Mouse (Mus musculus): Measurements from ENCODE around the gene Cxcr5. TPM values are rescaled to one million over a fixed set of nuclear protein-coding genes. Genes with fewer than 3 reads are reported as not detected.

Gene Cxcr5
- polyA plus RNA-seq, 1 experiment from 2014 or later: not detected

DNA sequence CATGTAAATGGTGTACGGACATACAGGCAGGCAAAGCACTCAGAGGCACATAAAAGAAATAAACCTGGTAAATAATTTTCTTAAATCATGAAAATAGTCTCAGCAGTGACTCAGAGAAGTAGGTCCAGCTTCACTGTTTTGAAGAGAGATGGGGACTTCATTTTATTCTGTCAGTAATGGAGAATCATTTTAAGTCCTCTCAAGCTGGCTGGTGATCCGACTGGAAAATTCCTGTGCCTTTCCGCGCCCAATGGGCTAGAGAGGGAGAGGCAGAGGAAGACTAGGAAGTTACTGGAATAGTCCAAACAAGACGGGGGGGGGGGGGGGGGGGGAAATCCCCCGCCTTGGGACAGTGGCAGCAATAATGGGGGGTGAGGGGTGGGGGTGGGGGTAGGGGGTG is 37.9 kb upstream of the Cxcr5 start:
- H3K4me2 ChIP-seq: peak overlapping the region; percentile 55
- 40% methylated on average over 4 of the region's 6 CpGs for WGBS
- H3K9ac ChIP-seq (replicated peaks): no peak overlapping the region
- no peaks in the 10 kb centered on the region for H3K27me3 ChIP-seq
- no peak overlapping the region for H3K27ac ChIP-seq
- peaks cover 26% of the 10 kb centered on the region for H3K4me1 ChIP-seq (replicated peaks)
- H3K9me3 ChIP-seq: no peaks in the 10 kb centered on the region
- H3K4me3 ChIP-seq (replicated peaks): no peak overlapping the region
- no peak for ATAC-seq (ENCODE audit: insufficient number of reproducible peaks, insufficient read depth, low FRiP score, low TSS enrichment, low read depth)
- no peaks in the 10 kb centered on the region for H3K36me3 ChIP-seq

DNA sequence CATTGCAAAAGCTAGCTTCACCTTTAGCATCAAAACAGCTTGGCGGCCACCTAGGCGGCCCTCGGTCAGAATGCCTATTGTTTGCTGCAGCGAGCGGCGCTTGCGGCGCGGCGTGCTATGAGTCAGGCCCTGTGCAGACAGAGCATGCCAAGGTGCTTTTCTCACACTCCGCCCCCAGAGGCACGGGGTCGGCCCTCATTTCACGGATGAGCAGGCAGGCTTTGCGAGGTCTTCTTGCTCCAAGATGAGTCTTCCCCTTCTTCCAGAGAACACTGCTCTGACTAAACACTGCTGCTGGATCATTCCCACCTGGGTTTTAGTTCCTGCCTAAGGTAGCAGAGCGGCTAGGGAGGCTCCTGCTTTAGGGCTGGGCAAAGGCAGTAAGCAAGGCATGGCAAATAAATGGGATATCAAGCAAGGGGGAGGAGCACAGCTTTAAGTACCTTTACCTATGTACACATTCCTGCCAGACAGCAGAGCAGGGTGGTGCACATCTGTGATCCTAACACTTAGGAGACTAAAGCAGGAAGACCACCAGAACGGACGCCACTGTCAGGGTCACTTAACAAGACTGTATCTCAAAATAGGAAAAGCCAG is 37.3 kb upstream of the Cxcr5 start:
- no peak for ATAC-seq (ENCODE audit: insufficient number of reproducible peaks, insufficient read depth, low FRiP score, low TSS enrichment, low read depth)
- Histone ChIP-seq H3K9ac (replicated peaks) (no peak overlapping the region; the same call in 1 of the 2 replicates), H3K36me3 (no peaks in the 10 kb centered on the region), H3K4me1 (replicated peaks) (peaks cover 26% of the 10 kb centered on the region), H3K4me2 (peak overlapping the region; percentile 55), H3K9me3 (no peaks in the 10 kb centered on the region), H3K27ac (no peak overlapping the region), H3K27me3 (no peaks in the 10 kb centered on the region), H3K4me3 (replicated peaks) (peak overlapping the region; percentile 30)
- WGBS: 4% methylated on average over 18 of the region's 18 CpGs

DNA sequence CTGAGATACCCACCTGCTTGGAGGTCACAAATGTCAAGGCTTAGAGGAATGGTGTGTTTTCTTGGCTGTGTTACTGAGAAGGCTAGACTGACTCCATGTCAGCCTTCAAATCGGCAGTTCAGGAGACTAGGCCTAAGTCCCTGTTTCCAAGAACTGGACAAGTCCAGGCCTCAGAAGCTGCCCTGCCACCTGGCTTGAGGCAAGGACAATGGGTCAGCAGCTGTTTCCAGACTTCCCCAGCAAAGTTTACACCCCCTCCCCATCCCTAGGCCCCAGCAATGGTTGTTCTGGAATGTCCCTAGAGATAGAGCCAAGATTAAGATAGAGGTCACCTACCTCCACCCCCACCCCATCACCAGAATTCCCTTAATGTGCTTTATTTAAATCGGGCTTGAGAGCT is 36.1 kb upstream of the Cxcr5 start:
- Histone ChIP-seq H3K4me3 (replicated peaks) (no peak overlapping the region), H3K36me3 (no peaks in the 10 kb centered on the region), H3K4me2 (no peak overlapping the region), H3K27me3 (no peaks in the 10 kb centered on the region), H3K4me1 (replicated peaks) (peaks cover 20% of the 10 kb centered on the region), H3K9me3 (no peaks in the 10 kb centered on the region), H3K27ac (no peak overlapping the region), H3K9ac (replicated peaks) (no peak overlapping the region)
- WGBS: 88% methylated on average over 2 of the region's 2 CpGs
- ATAC-seq (ENCODE audit: insufficient number of reproducible peaks, insufficient read depth, low FRiP score, low TSS enrichment, low read depth): no peak

DNA sequence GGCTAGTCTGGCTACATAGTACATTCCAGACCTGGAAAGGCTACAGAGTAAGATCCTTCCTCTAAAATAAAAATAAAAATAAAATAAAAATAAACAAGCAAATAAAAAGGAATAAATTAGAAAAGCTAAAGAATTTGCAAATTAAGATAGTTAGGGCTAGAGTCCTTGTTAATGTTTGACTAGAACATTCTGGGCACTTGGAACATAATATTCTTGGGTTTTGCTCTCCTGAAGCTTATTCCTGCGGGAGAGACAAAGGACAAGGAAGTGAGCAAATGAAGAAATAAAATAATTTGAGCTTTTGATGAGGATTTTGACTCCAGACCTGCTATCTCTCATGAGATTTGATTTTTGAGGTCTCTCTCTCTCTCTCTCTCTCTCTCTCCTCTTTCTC is 33.9 kb upstream of the Cxcr5 start:
- 71% methylated on average over 1 of the region's 1 CpGs for WGBS
- Histone ChIP-seq H3K27me3 (no peaks in the 10 kb centered on the region), H3K27ac (no peak overlapping the region), H3K4me2 (no peak overlapping the region), H3K36me3 (no peaks in the 10 kb centered on the region), H3K4me1 (replicated peaks) (peaks cover 19% of the 10 kb centered on the region), H3K9me3 (no peaks in the 10 kb centered on the region), H3K9ac (replicated peaks) (no peak overlapping the region), H3K4me3 (replicated peaks) (no peak overlapping the region)
- no peak for ATAC-seq (ENCODE audit: insufficient number of reproducible peaks, insufficient read depth, low FRiP score, low TSS enrichment, low read depth)

DNA sequence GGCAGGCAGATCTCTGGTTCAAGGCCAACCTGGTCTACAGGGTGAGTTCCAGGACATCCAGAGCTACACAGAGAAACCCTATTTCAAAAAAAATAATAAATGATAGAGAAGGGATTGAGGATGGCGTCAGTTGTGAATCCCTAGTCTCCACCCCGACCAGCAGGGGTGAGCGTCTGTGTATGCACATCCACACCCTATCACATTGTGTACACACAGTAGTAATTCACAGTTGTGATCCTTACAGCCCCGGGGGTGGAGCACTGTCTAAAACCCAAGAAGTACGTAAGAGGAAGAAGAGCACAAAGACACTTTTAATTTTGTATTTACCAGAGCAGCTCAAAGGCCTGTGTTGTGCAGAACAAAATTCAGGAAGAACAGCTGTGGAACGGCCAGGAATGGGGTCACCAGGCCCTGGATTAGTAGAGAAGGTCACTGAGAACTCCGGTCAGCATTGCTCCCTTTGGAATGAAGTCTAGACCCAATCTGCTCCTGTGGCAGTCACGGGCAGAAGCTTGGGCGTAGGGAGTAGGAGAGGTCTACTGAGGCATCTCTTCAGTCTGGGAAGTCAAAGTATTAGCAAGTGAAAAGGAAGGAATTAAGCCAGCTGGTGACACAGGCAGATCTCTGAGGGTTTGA is 33.3 kb upstream of the Cxcr5 start:
- H3K9me3 ChIP-seq: no peaks in the 10 kb centered on the region
- 86% methylated on average over 9 of the region's 9 CpGs for WGBS
- H3K36me3 ChIP-seq: no peaks in the 10 kb centered on the region
- no peak overlapping the region for H3K9ac ChIP-seq (replicated peaks)
- peaks cover 17% of the 10 kb centered on the region for H3K4me1 ChIP-seq (replicated peaks)
- H3K27ac ChIP-seq: no peak overlapping the region
- no peak overlapping the region for H3K4me3 ChIP-seq (replicated peaks)
- H3K4me2 ChIP-seq: no peak overlapping the region
- H3K27me3 ChIP-seq: no peaks in the 10 kb centered on the region
- ATAC-seq (ENCODE audit: insufficient number of reproducible peaks, insufficient read depth, low FRiP score, low TSS enrichment, low read depth): no peak

DNA sequence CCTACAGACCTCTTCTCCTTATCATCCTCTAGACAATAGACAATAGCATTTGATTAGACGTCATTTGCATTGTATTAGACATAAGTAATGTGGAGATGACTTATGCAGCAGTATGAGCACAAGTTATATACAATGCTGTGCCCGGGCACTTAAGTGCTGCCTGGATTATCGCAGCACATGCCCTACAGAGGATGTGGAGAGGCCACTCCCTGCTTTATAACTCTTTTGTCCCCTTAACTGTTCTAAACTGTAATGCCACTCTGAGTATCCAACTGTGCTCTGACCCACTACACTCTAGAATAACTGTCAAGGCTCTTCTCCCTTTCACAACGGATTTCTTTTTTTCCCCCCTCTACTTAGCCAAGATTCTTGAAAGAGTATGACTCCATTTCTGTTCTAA is 32.2 kb upstream of the Cxcr5 start:
- ATAC-seq (ENCODE audit: insufficient number of reproducible peaks, insufficient read depth, low FRiP score, low TSS enrichment, low read depth): no peak
- 83% methylated on average over 4 of the region's 4 CpGs for WGBS
- no peaks in the 10 kb centered on the region for H3K36me3 ChIP-seq
- H3K9ac ChIP-seq (replicated peaks): no peak overlapping the region
- no peaks in the 10 kb centered on the region for H3K9me3 ChIP-seq
- H3K27ac ChIP-seq: no peak overlapping the region
- no peak overlapping the region for H3K4me2 ChIP-seq
- H3K4me3 ChIP-seq (replicated peaks): no peak overlapping the region
- no peaks in the 10 kb centered on the region for H3K27me3 ChIP-seq
- peaks cover 6% of the 10 kb centered on the region for H3K4me1 ChIP-seq (replicated peaks)

DNA sequence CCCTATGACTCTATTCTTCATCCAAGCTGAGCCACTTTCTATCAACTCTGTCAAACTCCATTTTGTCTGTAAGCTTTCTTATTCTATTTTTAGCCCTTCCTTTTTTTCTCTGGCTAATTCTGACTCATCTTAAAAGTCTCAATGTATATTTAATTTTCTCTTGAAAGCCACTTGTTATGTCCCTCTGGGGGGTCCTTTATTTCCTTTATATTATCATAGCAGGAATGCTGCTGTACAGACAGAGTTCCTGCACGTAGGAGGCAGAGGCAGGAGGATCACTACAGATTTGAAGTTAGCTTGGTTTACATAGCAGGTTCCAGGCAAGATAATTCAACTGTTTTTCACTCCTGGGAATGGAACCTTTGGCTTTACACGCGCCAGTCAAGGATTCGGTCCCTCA is 31.5 kb upstream of the Cxcr5 start:
- Histone ChIP-seq H3K9me3 (no peaks in the 10 kb centered on the region), H3K9ac (replicated peaks) (no peak overlapping the region), H3K4me2 (no peak overlapping the region), H3K27me3 (no peaks in the 10 kb centered on the region), H3K36me3 (no peaks in the 10 kb centered on the region), H3K4me1 (replicated peaks) (no peaks in the 10 kb centered on the region), H3K4me3 (replicated peaks) (no peak overlapping the region), H3K27ac (no peak overlapping the region)
- 91% methylated on average over 4 of the region's 4 CpGs for WGBS
- no peak for ATAC-seq (ENCODE audit: insufficient number of reproducible peaks, insufficient read depth, low FRiP score, low TSS enrichment, low read depth)

DNA sequence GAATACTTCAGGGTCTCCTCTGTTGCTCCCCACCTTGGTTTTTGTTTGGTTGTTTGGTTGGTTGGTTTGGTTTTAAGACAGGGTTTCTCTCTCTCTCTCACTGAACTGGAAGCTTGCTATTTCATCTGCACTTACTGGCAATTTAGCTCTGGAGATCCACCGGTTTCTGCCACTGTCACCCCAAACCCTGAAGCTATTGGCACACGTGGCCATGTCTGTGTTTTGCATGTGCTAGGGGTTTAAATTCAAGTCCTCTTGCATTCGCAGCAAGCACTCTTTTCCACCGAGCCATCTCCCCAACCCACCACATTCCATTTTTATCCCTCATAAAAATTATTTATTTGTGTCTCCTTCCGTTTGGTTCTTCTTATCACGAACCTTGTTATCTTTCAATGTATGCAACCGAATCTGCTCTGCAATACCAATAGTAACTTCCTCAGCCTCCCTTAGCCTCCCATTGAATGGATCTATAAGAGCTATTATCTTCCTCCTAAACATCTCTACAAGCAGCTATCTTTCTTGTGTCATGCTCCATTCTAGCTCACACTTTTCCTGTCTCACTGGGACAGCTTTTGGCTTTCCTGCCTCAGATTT is 30.0 kb upstream of the Cxcr5 start:
- no peak overlapping the region for H3K27ac ChIP-seq
- H3K36me3 ChIP-seq: no peaks in the 10 kb centered on the region
- peaks cover 2% of the 10 kb centered on the region; the same call in 1 of the 2 replicates for H3K4me1 ChIP-seq (replicated peaks)
- no peaks in the 10 kb centered on the region for H3K9me3 ChIP-seq
- no peak overlapping the region for H3K4me2 ChIP-seq
- no peak overlapping the region for H3K4me3 ChIP-seq (replicated peaks)
- 74% methylated on average over 7 of the region's 7 CpGs for WGBS
- H3K27me3 ChIP-seq: no peaks in the 10 kb centered on the region
- ATAC-seq (ENCODE audit: insufficient number of reproducible peaks, insufficient read depth, low FRiP score, low TSS enrichment, low read depth): no peak
- no peak overlapping the region for H3K9ac ChIP-seq (replicated peaks)

DNA sequence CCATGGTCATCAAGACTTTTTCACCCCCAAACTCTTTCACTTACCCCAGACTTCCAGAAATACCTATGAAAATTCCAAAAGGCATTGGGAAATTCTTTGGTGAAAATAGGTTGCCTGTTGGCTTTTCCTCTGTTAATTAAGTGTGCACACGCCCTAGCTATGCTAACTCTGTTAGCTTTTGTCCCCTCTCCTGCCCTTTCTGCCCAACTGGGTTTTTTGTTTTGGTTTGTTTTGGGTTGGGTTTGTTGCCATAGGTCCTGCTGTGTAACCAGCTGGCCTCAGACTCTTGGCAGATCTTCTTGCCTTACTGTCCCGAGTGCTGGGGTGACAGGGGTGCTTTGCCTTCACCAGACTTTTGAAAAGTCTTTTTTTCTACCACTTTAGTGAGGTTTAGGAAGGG is 29.3 kb upstream of the Cxcr5 start:
- 32% methylated on average over 2 of the region's 2 CpGs for WGBS
- no peak for ATAC-seq (ENCODE audit: insufficient number of reproducible peaks, insufficient read depth, low FRiP score, low TSS enrichment, low read depth)

DNA sequence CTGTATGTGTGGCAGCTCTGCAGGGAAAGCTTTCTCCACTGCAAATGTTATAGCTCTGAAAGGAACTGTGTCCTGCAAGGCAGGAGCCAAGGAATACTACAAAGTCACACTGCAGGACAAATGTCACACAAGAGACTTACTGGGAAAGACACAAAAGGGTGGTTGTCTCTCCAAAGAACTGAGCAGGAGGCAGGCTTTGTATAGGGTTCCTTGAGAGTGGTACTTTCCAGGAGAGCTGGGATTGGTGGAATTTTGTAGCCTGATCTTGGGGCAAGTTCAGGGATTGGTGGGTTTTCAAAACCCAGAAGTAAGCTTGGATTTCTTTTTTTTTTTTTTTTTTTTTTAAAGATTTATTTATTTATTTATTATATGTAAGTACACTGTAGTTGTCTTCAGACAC is 27.4 kb upstream of the Cxcr5 start:
- Histone ChIP-seq H3K27me3 (no peaks in the 10 kb centered on the region), H3K9me3 (peaks cover 2% of the 10 kb centered on the region), H3K4me2 (no peak overlapping the region), H3K36me3 (no peaks in the 10 kb centered on the region), H3K4me1 (replicated peaks) (peaks cover 7% of the 10 kb centered on the region; the same call in 1 of the 2 replicates), H3K9ac (replicated peaks) (no peak overlapping the region), H3K4me3 (replicated peaks) (no peak overlapping the region), H3K27ac (no peak overlapping the region)
- ATAC-seq (ENCODE audit: insufficient number of reproducible peaks, insufficient read depth, low FRiP score, low TSS enrichment, low read depth): no peak

More for the DNA sequence above, 29.3 kb upstream of the Cxcr5 start:
- H3K9ac ChIP-seq (replicated peaks): no peak overlapping the region
- H3K27ac ChIP-seq: no peak overlapping the region
- H3K9me3 ChIP-seq: no peaks in the 10 kb centered on the region
- no peak overlapping the region for H3K4me2 ChIP-seq
- H3K27me3 ChIP-seq: no peaks in the 10 kb centered on the region
- H3K4me3 ChIP-seq (replicated peaks): no peak overlapping the region
- peaks cover 7% of the 10 kb centered on the region; the same call in 1 of the 2 replicates for H3K4me1 ChIP-seq (replicated peaks)
- H3K36me3 ChIP-seq: no peaks in the 10 kb centered on the region

DNA sequence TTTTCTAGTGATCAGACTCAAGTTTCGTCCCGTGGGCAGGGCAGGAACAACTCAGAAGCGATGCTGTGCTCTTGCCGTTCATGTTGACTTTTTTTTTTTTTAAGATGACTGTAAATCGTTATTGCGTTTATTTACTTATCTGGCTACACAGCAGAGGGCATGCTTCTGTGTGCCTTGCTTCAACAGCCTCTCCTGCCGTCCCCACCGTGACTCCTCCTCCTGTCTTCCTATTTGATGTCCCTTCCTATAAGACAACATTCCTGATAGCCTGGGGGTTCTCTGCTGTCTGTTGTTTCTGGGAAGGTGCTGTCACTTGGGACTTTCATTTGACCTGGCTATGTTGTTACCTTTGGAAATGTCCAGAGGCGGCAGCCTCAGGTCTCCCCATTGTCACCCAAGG is 26.9 kb upstream of the Cxcr5 start:
- H3K27me3 ChIP-seq: no peaks in the 10 kb centered on the region
- WGBS: 51% methylated on average over 9 of the region's 9 CpGs
- no peak overlapping the region for H3K4me2 ChIP-seq
- ATAC-seq (ENCODE audit: insufficient number of reproducible peaks, insufficient read depth, low FRiP score, low TSS enrichment, low read depth): no peak
- H3K9me3 ChIP-seq: peaks cover 7% of the 10 kb centered on the region
- no peaks in the 10 kb centered on the region for H3K36me3 ChIP-seq
- no peak overlapping the region for H3K4me3 ChIP-seq (replicated peaks)
- no peak overlapping the region for H3K9ac ChIP-seq (replicated peaks)
- peaks cover 7% of the 10 kb centered on the region; the same call in 1 of the 2 replicates for H3K4me1 ChIP-seq (replicated peaks)
- no peak overlapping the region for H3K27ac ChIP-seq

Measured in limb, embryonic 12.5 days (tissue).